Mouse (Mus musculus): ENCODE data around the gene Fuca1.
A peak's percentile ranks its signal among the peaks of the same experiment; 100 is the strongest.

Gene Fuca1

GRCm38 (mm10) chr4:135981524-135982063 lies 61.1 kb downstream of the Fuca1 start:
- no peak for DNase-seq (ENCODE audit: low spot score)

GRCm38 (mm10) chr4:135984556-135984955 lies 64.0 kb downstream of the Fuca1 start:
- no peak for DNase-seq (ENCODE audit: low spot score)

GRCm38 (mm10) chr4:135985193-135985592 lies 64.7 kb downstream of the Fuca1 start:
- DNase-seq (ENCODE audit: low spot score), result no peak

GRCm38 (mm10) chr4:135985769-135986168 lies 65.2 kb downstream of the Fuca1 start:
- no peak for DNase-seq (ENCODE audit: low spot score)

GRCm38 (mm10) chr4:135986301-135986942 lies 65.9 kb downstream of the Fuca1 start:
- peak; percentile 21 for DNase-seq (ENCODE audit: low spot score)

- peak; percentile 93 for DNase-seq (ENCODE audit: low spot score)
Observed at GRCm38 (mm10) chr4:135986943-135987710, 66.6 kb downstream of the Fuca1 start, which contains the start of gene Pithd1. Gene Pithd1 (minus strand): TSS chr4:135987264.

GRCm38 (mm10) chr4:135987714-135988113 lies 67.2 kb downstream of the Fuca1 start:
- DNase-seq (ENCODE audit: low spot score), result no peak
